Mouse (Mus musculus): Measurements from ENCODE around the gene Zscan21.

GRCm38 (mm10) chr5:138163046-138163445 lies 46.3 kb downstream of the Zscan21 start:
- TF ChIP-seq CTCF (IDR thresholded peaks at IDR 0.05; ENCODE audit: low read depth) (no peak), EP300 (IDR thresholded peaks at IDR 0.05; ENCODE audit: low read depth) (no peak)
